Mouse (Mus musculus): ENCODE data around the gene Gm10260.

GRCm38 (mm10) chr13:97797462-97797861 is 37.0 kb upstream of the Gm10260 start:
- TF ChIP-seq CTCF (IDR thresholded peaks at IDR 0.05; ENCODE audit: low read depth, low read length), result no peak
- TF ChIP-seq POLR2A (IDR thresholded peaks at IDR 0.05; ENCODE audit: extremely low read depth, insufficient read depth, low read length), result no peak
